Mouse (Mus musculus) forebrain, embryonic 16.5 days (tissue): ENCODE measurements around the gene Creb3l2. TPM values are rescaled to one million over a fixed set of nuclear protein-coding genes. Genes with fewer than 3 reads are reported as not detected.

Experiments used
- ATAC-seq: fragments of 200-750 bp; cut with Nextera tagmentation; 2 replicates; pipeline ENCODE4 v1.8.0; 2017; ENCODE audit warnings: mild to moderate bottlenecking, moderate library complexity
- H3K27ac ChIP-seq: fragments of 300-500 bp; sonication (generic); 2 replicates; pipeline ENCODE4 v1.5.1; 2014; ENCODE audit warnings: low read length, control low read depth
- H3K27me3 ChIP-seq: fragments of 300-500 bp; sonication (generic); replicated peaks from 2 replicates; pipeline ENCODE4 v1.6.1; 2014; ENCODE audit warnings: low read length; ENCODE audit not compliant: control insufficient read depth, insufficient read depth
- H3K36me3 ChIP-seq: fragments of 300-500 bp; sonication (generic); 2 replicates; pipeline ENCODE4 v1.6.1; 2014; ENCODE audit not compliant: control insufficient read depth, insufficient read depth
- H3K4me1 ChIP-seq: fragments of 300-500 bp; sonication (generic); replicated peaks from 2 replicates; pipeline ENCODE4 v1.6.1; 2014; ENCODE audit warnings: low read length; ENCODE audit not compliant: control insufficient read depth, insufficient read depth
- H3K4me2 ChIP-seq: fragments of 300-500 bp; sonication (generic); 2 replicates; pipeline ENCODE4 v1.6.1; 2014; ENCODE audit warnings: mild to moderate bottlenecking, low read length, control low read depth
- H3K4me3 ChIP-seq: fragments of 300-500 bp; sonication (generic); replicated peaks from 2 replicates; pipeline ENCODE4 v1.5.1; 2014; ENCODE audit warnings: mild to moderate bottlenecking, low read length, control low read depth
- H3K9ac ChIP-seq: fragments of 300-500 bp; sonication (generic); replicated peaks from 2 replicates; pipeline ENCODE4 v1.6.1; 2014; ENCODE audit warnings: low read depth, low read length, control low read depth
- H3K9me3 ChIP-seq: fragments of 300-500 bp; sonication (generic); 2 replicates; pipeline ENCODE4 v1.6.1; 2016; ENCODE audit warnings: low read length; ENCODE audit not compliant: control insufficient read depth
- WGBS: fragments of 180-500 bp; shearing (Covaris S2); extraction: QIAGEN DNeasy Blood & Tissue Kit; methylation state at CpG from one replicate; pipeline ENCODE4 v1.1.7; 2014; 5-methylcytosine and 5-hydroxymethylcytosine counted together
- polyA plus RNA-seq: library from polyadenylated mRNA; unstranded; fragments of >200 nt; fragmentation: Nextera tagmentation; extraction: Ambion mirVana; gene quantifications from 2 replicates; pipeline ENCODE4 v1.2.1, GENCODE M21; 2015

The Creb3l2 gene
- polyA plus RNA-seq, 1 experiment from 2014 or later: 3.0 TPM

DNA sequence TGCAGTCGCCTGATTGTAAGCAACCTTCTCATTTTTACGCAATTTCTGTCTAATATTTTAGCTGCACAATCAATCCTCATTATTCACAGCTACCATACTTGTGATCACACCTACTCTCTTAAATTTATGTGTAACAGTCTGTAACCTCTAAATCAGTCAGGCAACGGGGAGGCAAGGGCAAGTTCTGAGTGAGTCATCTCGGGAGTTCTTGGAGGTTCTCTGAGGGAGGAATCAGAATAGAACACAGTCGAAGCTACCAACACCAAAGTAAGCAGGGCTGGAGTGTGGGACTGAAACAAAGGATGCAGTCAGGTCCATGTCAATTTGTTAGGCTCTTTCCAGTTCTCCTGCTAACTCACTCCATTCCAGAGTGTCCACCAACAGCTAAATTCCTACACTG lies 124.0 kb downstream of the Creb3l2 start:
- Histone ChIP-seq H3K27ac (no peak overlapping the region), H3K9me3 (no peaks in the 10 kb centered on the region), H3K4me1 (no peaks in the 10 kb centered on the region), H3K4me3 (no peak overlapping the region), H3K36me3 (no peaks in the 10 kb centered on the region), H3K27me3 (no peaks in the 10 kb centered on the region), H3K9ac (no peak overlapping the region), H3K4me2 (no peak overlapping the region)
- no peak for ATAC-seq
- WGBS: 74% methylated on average over 5 of the region's 5 CpGs

DNA sequence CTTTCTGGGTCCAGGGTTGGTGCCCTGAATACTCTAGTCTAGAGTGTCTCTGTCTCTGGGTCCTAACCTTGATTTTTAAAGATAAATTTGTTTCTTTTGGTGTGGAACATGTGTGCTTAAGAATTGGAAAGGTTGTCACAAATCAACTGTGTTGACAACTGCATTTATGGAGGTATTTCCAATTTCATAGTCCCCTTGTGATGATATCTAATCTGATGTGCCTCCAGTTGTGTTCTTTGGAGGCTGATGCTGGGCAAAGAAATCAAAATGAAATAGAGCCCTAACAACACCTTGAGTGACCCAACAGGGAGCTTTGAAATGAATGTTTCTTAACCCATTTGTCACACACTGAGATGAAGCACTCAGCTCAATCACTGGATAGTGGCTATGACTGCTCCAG lies 126.5 kb downstream of the Creb3l2 start:
- Histone ChIP-seq H3K9ac (no peak overlapping the region), H3K36me3 (no peaks in the 10 kb centered on the region), H3K4me2 (no peak overlapping the region), H3K27ac (no peak overlapping the region), H3K27me3 (no peaks in the 10 kb centered on the region), H3K9me3 (no peaks in the 10 kb centered on the region), H3K4me3 (no peak overlapping the region), H3K4me1 (no peaks in the 10 kb centered on the region)
- ATAC-seq: no peak

- Histone ChIP-seq H3K9me3 (no peaks in the 10 kb centered on the region), H3K27ac (no peak overlapping the region), H3K4me3 (no peak overlapping the region), H3K27me3 (no peaks in the 10 kb centered on the region), H3K36me3 (no peaks in the 10 kb centered on the region), H3K9ac (no peak overlapping the region), H3K4me2 (no peak overlapping the region), H3K4me1 (no peaks in the 10 kb centered on the region)
- 79% methylated on average over 4 of the region's 4 CpGs for WGBS
- no peak for ATAC-seq
These were observed 131.3 kb downstream of the Creb3l2 start for GRCm38 (mm10) chr6:37310601-37311000.

GRCm38 (mm10) chr6:37306616-37307015 lies 135.3 kb downstream of the Creb3l2 start:
- Histone ChIP-seq H3K9me3 (no peaks in the 10 kb centered on the region), H3K27me3 (0 out of 2 replicates have a peak, but pooled peaks cover 2% of the 10 kb centered on the region), H3K4me2 (no peak overlapping the region), H3K9ac (no peak overlapping the region), H3K4me1 (no peaks in the 10 kb centered on the region), H3K27ac (no peak overlapping the region), H3K36me3 (no peaks in the 10 kb centered on the region), H3K4me3 (no peak overlapping the region)
- no peak for ATAC-seq
- WGBS: 100% methylated on average over 1 of the region's 1 CpGs

GRCm38 (mm10) chr6:37300492-37300891 lies 141.5 kb downstream of the Creb3l2 start:
- Histone ChIP-seq H3K9me3 (no peaks in the 10 kb centered on the region), H3K9ac (peak overlapping the region; percentile 88), H3K27me3 (0 out of 2 replicates have a peak, but pooled peaks cover 2% of the 10 kb centered on the region), H3K27ac (no peak overlapping the region; the same call in 1 of the 2 replicates), H3K4me1 (peaks cover 29% of the 10 kb centered on the region), H3K4me2 (peak overlapping the region; percentile 85), H3K36me3 (no peaks in the 10 kb centered on the region), H3K4me3 (peak overlapping the region; percentile 83)
- whole genome bisulfite sequencing: 7% methylated on average over 13 of the region's 13 CpGs
- ATAC-seq: no peak

DNA sequence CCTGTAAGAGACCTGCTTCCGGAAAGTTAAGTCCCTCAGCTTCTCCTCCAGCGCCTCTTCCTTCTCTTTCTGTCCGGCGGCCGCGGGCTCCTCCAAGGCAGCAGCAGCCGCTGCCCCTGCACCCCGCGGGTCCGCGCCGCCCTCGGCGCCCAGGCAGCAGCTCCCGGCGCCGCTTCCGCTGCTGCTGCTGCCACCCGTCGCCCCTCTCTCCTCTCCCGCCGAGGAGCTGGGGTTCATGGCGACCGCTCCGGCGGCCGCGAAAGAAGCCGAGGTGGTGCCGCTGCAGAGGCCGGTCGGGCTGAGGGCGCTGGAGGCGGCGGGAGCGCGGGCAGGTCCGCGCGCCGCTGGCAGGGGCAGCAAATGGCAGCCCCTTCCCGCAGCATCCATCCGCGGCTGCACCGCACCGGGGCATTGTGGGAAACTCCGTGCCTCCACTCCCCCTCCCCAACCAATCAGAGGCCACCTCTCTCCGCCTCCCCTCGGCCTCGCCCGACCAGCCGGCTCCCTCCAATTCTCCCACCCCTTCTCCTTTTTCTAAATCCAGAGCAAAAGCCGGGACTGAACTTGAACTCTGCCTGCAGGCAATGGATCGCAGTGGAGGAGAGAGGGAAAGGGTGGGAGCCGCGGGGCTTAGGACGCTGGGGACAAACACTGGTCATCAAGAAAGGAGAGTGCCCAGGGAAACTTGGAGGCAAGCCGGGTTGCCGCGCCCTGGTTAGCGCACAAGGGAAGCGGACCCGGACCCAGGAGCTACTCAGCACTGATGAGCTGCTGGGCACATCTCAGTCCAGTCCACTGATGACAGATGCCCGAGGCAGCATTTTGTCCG lies 142.2 kb downstream of the Creb3l2 start, which contains the start of gene Dgki:
Gene Dgki, minus strand, starts transcription at position 623 of the 829 bp plus-strand sequence.
- Histone ChIP-seq H3K27me3 (0 out of 2 replicates have a peak, but pooled peaks cover 2% of the 10 kb centered on the region), H3K4me1 (peaks cover 29% of the 10 kb centered on the region), H3K27ac (peak within 1 kb of the TSS; percentile 80), H3K4me2 (peak within 1 kb of the TSS; percentile 85), H3K9me3 (no peaks in the 10 kb centered on the region), H3K36me3 (no peaks in the 10 kb centered on the region), H3K4me3 (peak within 1 kb of the TSS; percentile 83), H3K9ac (peak within 1 kb of the TSS; percentile 88)
- peak; percentile 96 for ATAC-seq
- under 1% methylated on average over 63 of the region's 65 CpGs for WGBS

GRCm38 (mm10) chr6:37298982-37299381 lies 143.0 kb downstream of the Creb3l2 start:
- Histone ChIP-seq H3K4me1 (peaks cover 29% of the 10 kb centered on the region), H3K9me3 (no peaks in the 10 kb centered on the region), H3K36me3 (no peaks in the 10 kb centered on the region), H3K27ac (no peak overlapping the region), H3K4me2 (peak overlapping the region; percentile 85), H3K27me3 (0 out of 2 replicates have a peak, but pooled peaks cover 2% of the 10 kb centered on the region), H3K4me3 (peak overlapping the region; percentile 83), H3K9ac (peak overlapping the region; percentile 88)
- 17% methylated on average over 4 of the region's 4 CpGs for WGBS
- no peak for ATAC-seq

DNA sequence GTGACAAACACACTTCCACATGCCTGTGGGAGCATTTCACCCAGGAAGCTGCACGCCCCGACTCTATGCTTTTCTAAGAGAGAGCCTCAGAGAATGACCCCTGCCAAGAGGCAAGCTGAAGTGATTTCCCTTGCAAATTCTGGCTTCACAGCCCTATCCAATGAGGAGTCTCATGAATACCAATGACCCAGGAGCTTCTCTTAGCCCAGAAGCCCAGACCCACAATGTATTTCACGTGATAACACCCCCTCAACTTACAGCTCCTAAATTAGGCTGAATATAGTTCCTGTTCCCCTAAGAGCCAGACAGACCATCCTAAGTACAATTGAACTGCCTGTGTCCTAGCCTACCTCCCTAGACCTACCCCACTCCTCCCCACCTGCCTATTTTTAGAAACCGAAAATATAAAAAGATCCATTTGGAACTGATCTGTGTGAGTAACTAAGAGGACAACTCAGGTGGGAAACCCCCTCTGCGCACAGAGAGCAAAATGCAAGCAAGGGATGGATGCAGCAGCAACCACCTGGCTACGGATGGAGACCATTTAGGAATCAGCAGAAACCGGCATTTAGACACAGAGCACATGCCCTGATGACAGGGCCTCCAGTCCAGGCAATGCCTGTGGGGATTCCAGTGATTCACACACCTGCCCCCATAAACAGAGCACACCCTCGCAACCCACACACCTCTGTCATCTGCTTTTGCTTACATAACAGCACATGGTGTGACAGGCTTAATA lies 144.0 kb downstream of the Creb3l2 start:
- Histone ChIP-seq H3K9me3 (no peaks in the 10 kb centered on the region), H3K4me3 (peak overlapping the region; percentile 83), H3K36me3 (no peaks in the 10 kb centered on the region), H3K4me1 (peaks cover 29% of the 10 kb centered on the region), H3K27ac (no peak overlapping the region), H3K9ac (peak overlapping the region; percentile 42), H3K4me2 (peak overlapping the region; percentile 85), H3K27me3 (0 out of 2 replicates have a peak, but pooled peaks cover 2% of the 10 kb centered on the region)
- no peak for ATAC-seq
- WGBS: 40% methylated on average over 8 of the region's 8 CpGs

DNA sequence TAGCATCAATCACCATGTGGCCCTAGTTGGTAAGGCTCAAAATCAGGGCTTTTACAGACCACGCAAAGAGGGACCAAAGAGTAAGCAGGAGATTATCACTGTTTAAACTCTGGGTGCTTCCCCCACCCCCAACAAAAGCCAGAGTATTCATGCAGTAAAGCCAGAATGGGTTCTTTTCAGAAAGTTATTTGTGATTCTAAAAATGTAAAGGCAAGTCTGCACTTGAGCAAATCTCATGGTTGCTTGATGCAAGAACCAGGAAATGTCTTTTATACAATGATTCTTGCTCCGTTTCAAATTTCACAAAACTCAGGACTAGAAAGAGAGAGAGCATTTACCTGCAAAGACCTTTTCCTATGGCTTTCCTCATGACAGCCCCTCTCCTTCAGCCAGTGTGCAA lies 149.9 kb downstream of the Creb3l2 start:
- Histone ChIP-seq H3K4me3 (no peak overlapping the region), H3K4me2 (no peak overlapping the region), H3K27ac (no peak overlapping the region), H3K4me1 (peaks cover 7% of the 10 kb centered on the region), H3K9ac (no peak overlapping the region), H3K27me3 (no peaks in the 10 kb centered on the region), H3K36me3 (no peaks in the 10 kb centered on the region), H3K9me3 (no peaks in the 10 kb centered on the region)
- no peak for ATAC-seq
- WGBS: 73% methylated on average over 2 of the region's 2 CpGs
